Mouse (Mus musculus) monocyte, adult 5-6 weeks (primary cell): ENCODE measurements around the gene Ntn4. TPM values are rescaled to one million over a fixed set of nuclear protein-coding genes. Genes with fewer than 3 reads are reported as not detected.
"Not testable (repeated sequence)": the region's sequence is repeated elsewhere in the genome, so short reads cannot be mapped to it uniquely, and the experiment has no call there.

Source experiments
- ATAC-seq: fragments of 153-309, 156-312 bp; replicated peaks from 2 replicates; pipeline ENCODE4 v1.8.0; 2017; ENCODE audit warnings: mild to moderate bottlenecking; ENCODE audit not compliant: low TSS enrichment, insufficient number of reproducible peaks, severe bottlenecking, poor library complexity, low FRiP score
- total RNA-seq: library from RNA; stranded (forward); fragments of 200-1000, 200-491, 200-594 nt; gene quantifications from 3 replicates; pipeline ENCODE4 v1.2.3, GENCODE M21; 2017

Gene Ntn4
- total RNA-seq, 1 experiment from 2014 or later, result 0.38 TPM

- ATAC-seq, result no peak
Measured at GRCm38 (mm10) chr10:93679191-93680007, 38.9 kb downstream of the Ntn4 start.

DNA sequence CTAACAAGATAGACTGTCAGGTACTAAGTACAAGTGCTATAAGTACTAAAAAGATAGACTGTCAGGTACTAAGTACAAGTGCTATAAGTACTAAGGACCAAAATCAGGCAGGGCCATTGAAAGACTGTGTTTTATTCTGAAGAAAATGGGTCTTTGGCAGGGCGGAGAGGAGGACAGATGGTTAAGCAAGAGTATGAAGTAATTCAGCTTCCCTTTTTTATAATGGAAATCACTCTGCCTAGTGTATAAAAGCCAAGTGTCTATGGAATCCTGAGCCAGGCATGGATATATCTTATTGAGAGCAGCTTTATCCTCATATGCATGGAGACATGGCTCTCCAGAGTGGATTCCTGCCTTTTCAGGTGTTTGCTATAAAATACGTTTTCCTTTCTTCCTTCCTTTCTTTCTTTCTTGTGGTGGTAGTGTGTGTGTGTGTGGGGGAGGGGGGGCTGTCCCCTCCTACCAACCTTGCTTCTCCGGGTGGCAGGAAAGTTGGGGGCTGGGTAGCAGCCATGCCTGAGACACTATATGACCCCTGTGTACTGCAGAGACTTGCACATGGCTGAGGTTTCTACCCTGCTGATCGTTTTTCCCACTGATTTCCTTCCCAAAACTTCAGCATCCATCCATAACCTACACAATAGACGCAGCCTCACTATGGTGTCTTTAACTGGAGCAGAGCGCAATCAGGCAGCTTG, 40.3 kb downstream of the Ntn4 start:
- ATAC-seq, result no peak

GRCm38 (mm10) chr10:93682185-93682747, 41.8 kb downstream of the Ntn4 start:
- no peak for ATAC-seq

- no peak for ATAC-seq
Measured at GRCm38 (mm10) chr10:93683185-93683584, 42.7 kb downstream of the Ntn4 start.

DNA sequence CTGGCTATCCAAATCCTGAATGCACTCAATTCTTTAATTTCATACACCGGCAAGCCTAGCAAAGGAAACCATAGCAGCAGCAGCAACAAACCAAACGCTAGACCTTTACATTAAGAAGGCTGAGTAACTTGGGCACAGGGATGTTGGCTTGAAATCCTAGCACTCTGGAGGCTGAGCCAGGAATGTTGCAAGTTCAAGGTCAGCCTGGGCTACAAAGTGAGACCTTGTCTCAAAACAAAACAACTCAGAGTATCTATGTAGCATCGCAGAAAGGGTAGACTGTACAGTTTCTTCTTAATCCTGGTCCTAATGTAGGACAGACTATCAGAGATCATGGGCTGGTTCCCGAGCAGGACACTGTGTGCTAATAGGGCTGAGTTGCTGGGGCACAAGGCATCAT, 43.4 kb downstream of the Ntn4 start:
- ATAC-seq, result no peak

DNA sequence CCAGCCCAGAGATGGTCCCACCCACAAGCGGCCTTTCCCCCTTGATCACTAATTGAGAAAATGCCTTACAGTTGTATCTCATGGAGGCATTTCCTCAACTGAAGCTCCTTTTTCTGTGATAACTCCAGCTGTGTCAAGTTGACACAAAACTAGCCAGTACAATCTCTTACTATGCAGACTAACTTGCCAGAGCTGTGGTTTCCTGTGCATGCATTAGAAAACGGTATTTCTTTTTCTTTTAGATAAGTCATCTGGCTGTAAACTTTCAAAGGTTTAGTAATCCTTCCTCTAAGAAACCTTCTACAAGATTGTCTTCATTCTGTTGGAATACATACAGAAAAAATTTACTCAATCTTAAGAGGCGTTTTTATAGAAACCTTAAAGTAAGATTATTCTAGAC, 44.9 kb downstream of the Ntn4 start:
- ATAC-seq, result not testable (repeated sequence)

DNA sequence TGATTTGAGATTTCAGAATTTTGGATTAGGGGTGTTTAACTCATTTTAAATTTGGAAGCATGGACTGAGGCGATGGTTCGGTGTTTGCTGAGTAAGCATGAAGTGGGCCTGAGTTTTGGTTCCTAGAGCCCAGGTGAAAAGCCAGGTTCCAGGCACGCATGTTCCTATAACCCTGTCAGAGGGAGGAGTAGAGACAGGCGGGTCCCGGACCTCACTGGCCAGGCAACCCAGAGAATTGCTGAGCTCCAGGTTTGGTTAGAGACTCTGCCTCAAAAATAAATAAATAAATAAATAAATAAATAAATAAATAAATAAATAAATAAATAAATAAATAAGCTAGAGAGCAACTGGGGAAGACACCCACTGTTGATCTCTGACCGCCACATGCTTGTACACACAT, 46.1 kb downstream of the Ntn4 start:
- no peak for ATAC-seq

- no peak for ATAC-seq
Measured at GRCm38 (mm10) chr10:93687781-93688180, 47.3 kb downstream of the Ntn4 start.

DNA sequence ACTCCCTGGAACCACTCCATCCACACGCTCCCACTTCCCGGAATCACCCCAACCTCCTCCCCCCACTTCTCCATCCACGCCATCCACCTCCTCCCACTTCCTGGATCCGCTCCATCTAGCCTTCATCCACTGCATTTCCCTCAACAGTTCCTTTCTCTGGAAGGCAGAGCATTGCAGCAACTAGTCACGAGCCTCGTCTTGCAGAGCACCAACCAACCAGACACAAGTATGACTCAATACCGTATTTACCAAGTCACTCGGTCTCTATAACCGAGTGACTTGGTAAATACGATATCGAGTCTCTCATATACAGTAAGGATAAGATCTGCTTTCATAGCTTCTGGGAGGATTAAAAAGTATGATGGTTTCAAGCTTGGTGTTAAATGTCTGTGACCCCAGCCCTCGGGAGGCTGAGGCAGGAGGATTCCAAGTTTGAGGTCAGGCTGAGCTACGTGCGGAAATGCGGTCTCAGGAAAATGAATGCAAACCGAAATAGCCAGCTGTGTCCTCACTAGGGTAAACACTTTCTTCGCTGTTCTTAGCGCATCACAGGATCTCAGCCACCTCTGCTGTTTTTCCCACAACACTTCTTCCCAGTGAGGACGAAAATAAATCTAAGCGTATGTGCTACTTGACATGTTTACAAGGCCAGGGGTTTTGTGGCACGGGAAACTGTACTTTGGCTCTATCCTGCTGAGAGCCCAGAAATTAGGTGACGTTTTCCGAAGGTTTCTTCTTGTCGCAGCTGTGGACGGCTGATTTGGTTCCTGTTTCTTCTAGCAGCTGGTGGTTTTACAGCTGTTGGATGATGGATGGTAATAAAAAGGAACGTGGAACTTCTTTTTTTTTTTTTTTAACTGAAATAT, 48.1 kb downstream of the Ntn4 start:
- peak; percentile 86 for ATAC-seq

GRCm38 (mm10) chr10:93691344-93691743, 50.9 kb downstream of the Ntn4 start:
- no peak for ATAC-seq

DNA sequence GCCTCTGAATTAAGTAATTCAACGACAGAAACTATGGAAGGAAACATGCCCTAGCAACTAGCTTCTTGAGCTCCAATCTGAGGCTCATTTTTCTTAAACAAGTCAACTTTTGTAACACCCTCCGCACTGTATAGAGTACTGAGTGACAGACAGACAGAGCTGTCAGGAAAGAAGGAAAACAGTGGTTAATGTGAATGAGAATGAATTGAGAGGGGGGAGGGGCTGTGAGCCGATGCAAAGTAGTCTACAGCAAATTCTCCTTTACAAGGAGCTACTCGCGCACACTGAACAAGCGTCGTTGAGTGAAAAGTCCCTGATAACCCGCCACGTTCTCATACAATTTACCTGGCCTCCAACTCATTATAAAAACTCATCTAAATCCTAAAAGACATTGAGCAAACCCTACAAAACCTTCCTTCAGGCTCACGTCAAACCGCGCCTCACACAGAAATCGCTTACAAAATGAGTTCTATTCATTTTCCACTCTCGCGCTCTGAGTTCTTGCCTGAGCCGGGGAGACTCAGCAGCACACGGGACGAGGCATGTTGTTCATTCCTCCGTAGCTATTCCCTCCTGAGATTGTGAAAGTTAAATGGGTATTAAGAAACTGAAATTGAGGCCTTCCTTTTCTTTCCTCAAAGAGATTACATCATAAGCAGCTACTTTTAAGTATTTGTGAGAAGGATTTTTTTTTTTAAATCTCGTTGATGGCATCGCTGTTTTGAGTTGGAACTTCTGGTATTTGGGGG, 54.7 kb downstream of the Ntn4 start:
- ATAC-seq, result no peak

DNA sequence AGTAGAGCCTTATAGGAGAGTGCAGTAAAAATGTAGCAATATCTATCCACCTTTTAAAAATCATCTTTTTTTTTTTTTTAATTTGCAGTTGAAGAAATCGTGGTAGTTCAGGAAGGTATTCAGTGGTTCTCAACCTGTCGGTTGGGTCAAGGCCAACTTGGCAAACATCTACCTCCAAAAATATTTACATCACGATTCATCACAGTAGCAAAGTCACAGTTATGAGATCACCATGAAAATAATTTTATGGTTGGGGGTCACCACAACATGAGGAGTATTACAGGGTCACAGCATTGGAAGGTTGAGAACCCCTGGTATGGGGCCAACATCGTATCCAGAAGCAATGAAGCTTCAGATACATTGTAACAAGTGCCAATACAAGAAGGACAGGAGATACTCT, 55.5 kb downstream of the Ntn4 start:
- ATAC-seq, result no peak

GRCm38 (mm10) chr10:93697866-93698483, 57.5 kb downstream of the Ntn4 start:
- ATAC-seq, result no peak

GRCm38 (mm10) chr10:93699689-93700478, 59.4 kb downstream of the Ntn4 start:
- no peak for ATAC-seq

GRCm38 (mm10) chr10:93700589-93701363, 60.3 kb downstream of the Ntn4 start:
- ATAC-seq, result no peak

DNA sequence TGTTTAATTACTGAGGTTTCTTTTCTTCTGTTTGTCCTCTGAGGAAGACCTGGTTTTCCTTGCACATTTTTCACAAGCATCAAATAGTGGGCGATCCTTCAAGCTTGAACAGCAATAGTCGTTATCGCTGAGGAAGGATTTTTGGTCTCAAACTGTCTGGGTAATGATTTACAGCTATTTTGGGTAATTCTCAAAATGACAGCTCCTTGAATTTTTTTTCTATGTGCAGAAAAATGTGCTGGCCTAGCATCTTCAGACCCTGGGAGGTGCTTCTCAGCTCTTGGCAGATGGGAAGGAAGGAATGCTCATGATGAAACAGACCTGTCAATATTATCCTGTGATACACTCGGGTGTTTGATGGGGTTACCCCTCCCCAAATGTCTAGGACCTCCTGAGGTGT, 63.5 kb downstream of the Ntn4 start:
- no peak for ATAC-seq
